Mouse (Mus musculus) splenic B cell, adult 2 months (primary cell): Measurements from ENCODE around the gene 4930426L09Rik.
A peak's percentile ranks its signal among the peaks of the same experiment; 100 is the strongest.

ENCODE experiments used
- DNase-seq: peaks from one replicate; pipeline ENCODE4 v3.0.0-alpha.2; 2011; ENCODE audit warnings: low read depth, low spot score
- H3K27me3 ChIP-seq: 2 replicates; pipeline ENCODE4 v1.6.1; 2012; ENCODE audit warnings: mild to moderate bottlenecking, low read length, moderate library complexity, mixed read lengths; ENCODE audit not compliant: control insufficient read depth, poor library complexity, insufficient read depth, severe bottlenecking
- H3K36me3 ChIP-seq: 2 replicates; pipeline ENCODE4 v1.6.1; 2012; ENCODE audit warnings: mild to moderate bottlenecking, low read length, moderate library complexity, mixed read lengths; ENCODE audit not compliant: control insufficient read depth, poor library complexity, insufficient read depth, severe bottlenecking

4930426L09Rik gene

DNA sequence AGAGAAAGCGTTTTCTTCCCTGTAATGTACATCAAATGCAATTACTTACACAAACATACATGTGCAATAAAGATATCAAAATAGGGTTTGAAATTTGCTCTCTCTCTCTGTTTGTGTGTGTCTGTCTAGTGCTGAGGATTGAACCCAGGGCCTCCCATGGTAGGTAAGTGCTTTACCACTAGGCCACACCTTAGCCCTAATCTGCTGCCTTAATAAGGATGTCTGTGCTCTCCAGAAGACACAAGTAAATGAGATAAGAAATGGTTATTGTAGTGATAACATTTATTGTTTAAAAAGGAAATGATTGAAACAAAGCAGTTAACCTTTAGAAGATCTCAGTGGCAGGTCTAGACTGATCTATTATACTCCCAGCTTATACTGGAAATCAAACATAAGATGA is 18.7 kb downstream of the 4930426L09Rik start:
- DNase-seq = no peak
- no peaks in the 10 kb centered on the region for H3K27me3 ChIP-seq
- H3K36me3 ChIP-seq = no peaks in the 10 kb centered on the region

DNA sequence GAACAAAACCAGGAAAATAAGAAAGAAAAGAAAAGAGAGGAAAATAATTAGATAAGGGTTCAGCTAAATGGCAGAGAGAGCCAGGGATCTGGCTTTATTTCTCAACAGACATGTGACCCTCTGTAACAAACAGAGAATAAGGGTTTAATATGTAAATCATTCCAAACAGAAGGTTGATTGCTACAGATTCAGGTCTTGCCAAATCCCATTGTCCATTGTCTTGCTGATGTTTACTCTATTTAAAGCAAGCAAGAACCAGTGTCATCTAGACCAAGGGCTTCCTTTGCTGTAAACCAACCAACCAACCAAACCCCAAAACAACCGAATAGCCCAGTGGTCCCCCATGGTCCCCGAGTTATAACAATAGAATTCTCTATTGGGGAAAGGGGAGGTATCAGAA is 19.9 kb downstream of the 4930426L09Rik start:
- no peak for DNase-seq
- no peaks in the 10 kb centered on the region for H3K27me3 ChIP-seq

DNA sequence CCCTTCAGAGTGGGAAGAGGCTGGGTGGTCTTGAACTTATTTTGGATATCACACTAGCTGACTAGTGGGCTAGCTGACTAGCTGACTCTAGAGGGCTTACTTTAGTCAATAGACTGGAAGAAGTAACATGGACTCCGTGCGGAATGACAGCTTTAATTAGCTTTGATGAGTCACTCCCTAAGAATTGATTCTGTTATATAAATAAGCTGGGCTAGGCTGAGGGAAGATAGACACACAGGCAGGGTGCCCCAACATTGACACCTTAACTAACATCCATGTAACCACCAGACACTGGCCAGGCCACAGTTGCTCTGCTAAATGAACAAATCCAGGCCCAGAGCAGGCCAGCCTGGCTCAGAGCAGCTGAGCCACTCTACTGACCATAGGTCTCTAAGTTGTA is 26.7 kb downstream of the 4930426L09Rik start:
- H3K27me3 ChIP-seq = no peaks in the 10 kb centered on the region
- DNase-seq = no peak
- no peaks in the 10 kb centered on the region for H3K36me3 ChIP-seq

More for the DNA sequence above, 19.9 kb downstream of the 4930426L09Rik start:
- H3K36me3 ChIP-seq = no peaks in the 10 kb centered on the region

DNA sequence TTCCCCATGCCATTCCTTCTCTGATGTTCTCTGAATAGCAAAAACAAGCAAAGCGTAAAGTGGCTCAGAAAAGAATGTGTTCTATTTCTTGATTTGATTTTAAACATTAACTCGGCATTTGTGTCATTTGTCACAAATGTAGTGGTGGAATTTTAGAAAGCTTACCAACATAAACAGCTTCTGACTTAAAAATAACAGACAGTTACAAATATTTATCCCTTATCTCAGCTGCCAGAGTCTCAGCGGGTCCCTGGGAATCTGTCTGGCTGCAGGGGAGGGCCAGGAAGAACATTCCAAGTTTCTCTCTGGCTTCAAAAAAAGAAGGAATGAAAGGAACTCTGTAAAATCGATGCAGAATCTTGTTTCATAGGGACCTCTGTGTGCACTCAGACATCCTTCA is 39.3 kb downstream of the 4930426L09Rik start:
- H3K36me3 ChIP-seq = no peaks in the 10 kb centered on the region
- DNase-seq = no peak

DNA sequence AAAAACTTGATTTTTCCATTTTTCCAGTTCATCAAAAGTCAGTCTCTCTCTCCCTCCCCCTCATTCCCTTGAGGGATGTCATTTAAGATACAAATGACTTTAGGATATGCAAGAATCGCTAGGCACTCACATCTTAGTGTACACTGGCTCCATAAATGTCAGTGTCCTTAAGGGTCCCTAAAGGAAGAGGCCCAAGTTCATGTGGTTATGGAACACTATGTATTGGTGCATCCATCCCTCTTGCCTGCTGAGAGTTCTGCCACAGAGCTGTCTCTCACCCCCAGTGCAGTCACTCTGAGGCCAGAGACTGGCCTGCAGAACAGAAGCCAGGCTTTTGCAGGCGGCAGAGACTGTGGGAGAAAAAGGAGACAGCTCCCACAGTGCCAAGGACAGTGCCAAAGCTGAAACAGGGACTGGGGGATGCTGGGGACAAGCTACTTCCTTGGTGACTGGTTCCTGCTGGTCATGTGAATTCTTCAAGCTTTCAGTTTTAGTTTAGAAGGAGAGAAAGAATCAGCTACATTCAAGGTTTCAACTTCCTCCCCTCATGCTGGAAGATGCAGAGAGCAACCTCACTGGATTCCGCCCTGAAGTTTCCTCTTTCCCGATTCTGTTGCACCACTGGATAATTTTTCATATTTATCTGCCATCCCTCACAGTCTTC is 39.9 kb downstream of the 4930426L09Rik start:
- DNase-seq = peak; percentile 27
- H3K27me3 ChIP-seq = no peaks in the 10 kb centered on the region
- H3K36me3 ChIP-seq = no peaks in the 10 kb centered on the region

More for the DNA sequence above, 39.3 kb downstream of the 4930426L09Rik start:
- H3K27me3 ChIP-seq = no peaks in the 10 kb centered on the region

DNA sequence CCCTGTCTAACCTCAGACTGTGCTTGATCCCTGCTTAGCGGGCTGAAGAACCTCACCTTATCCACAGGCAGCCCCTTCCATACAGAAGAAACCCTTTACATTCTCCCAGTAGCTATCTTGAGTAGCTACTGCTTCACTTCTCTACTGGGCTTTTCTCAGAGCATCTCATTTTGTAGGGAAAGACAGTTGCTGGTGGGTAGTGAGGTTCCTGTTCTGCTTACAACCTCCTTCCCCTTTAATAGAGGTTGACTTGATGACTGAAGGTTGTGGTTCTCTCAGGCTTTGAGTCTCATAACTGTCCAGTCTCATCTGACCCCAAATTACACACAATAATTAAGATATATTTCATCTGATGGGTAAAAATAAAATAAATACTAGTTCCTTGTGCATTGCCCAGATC is 50.1 kb downstream of the 4930426L09Rik start:
- DNase-seq = peak; percentile 24
- no peaks in the 10 kb centered on the region for H3K27me3 ChIP-seq
- no peaks in the 10 kb centered on the region for H3K36me3 ChIP-seq

DNA sequence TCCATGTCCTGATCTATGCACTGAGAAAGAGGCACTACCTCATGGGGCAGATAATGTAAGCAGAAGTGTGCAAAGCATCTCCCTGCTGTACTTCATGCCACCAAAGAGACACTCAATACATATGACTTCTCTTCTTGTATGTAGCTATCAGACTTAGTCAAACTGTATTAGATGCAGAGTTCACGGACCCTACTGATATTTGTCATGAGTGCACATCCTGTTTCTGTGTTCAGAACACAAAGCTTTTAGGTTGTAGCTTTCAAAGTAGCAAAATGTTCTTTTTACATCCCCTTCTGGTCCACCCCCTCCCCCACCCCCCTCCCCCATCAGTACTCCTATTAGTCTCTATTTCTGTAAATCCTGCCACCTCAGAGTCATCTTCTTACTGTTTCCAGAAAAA is 51.2 kb downstream of the 4930426L09Rik start:
- Histone ChIP-seq H3K36me3 (no peaks in the 10 kb centered on the region), H3K27me3 (no peaks in the 10 kb centered on the region)
- no peak for DNase-seq
